Mouse (Mus musculus) MEL (cell line): ENCODE data around the gene Txnrd1. TPM values are rescaled to one million over a fixed set of nuclear protein-coding genes. Genes with fewer than 3 reads are reported as not detected.

Source experiments
- DNase-seq: peaks from one replicate; pipeline ENCODE4 v3.0.0; 2011; ENCODE audit warnings: low read depth, low spot score
- H3K27ac ChIP-seq: 2 replicates; pipeline ENCODE4 v1.5.1; 2012; ENCODE audit warnings: low read depth, mild to moderate bottlenecking, control low read depth, low read length, moderate library complexity; ENCODE audit not compliant: control insufficient read depth
- H3K27me3 ChIP-seq, 2 experiments: fragments of 150-350 bp in 1 of 2; sonication (generic) in 1 of 2; 2 replicates each; pipeline ENCODE4 v1.6.1; 2012; ENCODE audit warnings: low read length in 2 of 2, mild to moderate bottlenecking in 2 of 2, improper control_type of control experiment in 1 of 2, moderate library complexity in 1 of 2; ENCODE audit not compliant: insufficient read depth in 2 of 2, control insufficient read depth in 1 of 2
- H3K36me3 ChIP-seq, 2 experiments: 2 replicates each; pipeline ENCODE4 v1.6.1; 2012 to 2014; ENCODE audit warnings: low read length in 2 of 2, improper control_type of control experiment in 1 of 2, inconsistent platforms in 1 of 2, mild to moderate bottlenecking in 1 of 2; ENCODE audit not compliant: insufficient read depth in 2 of 2, control insufficient read depth in 1 of 2
- H3K4me1 ChIP-seq, 2 experiments: fragments of 150-350 bp in 1 of 2; sonication (generic) in 1 of 2; 2 replicates each; pipeline ENCODE4 v1.6.1; 2012; ENCODE audit warnings: low read length in 2 of 2, improper control_type of control experiment in 1 of 2, mild to moderate bottlenecking in 1 of 2; ENCODE audit not compliant: insufficient read depth in 2 of 2, control insufficient read depth in 1 of 2
- H3K4me3 ChIP-seq, 2 experiments: fragments of 150-350 bp in 1 of 2; sonication (generic) in 1 of 2; 2 replicates each; pipeline ENCODE4 v1.5.1; 2012; ENCODE audit warnings: low read depth in 2 of 2, low read length in 2 of 2, mild to moderate bottlenecking in 2 of 2, moderate library complexity in 2 of 2, control low read depth in 1 of 2, improper control_type of control experiment in 1 of 2; ENCODE audit not compliant: control insufficient read depth in 1 of 2, insufficient read depth in 1 of 2
- H3K79me2 ChIP-seq: 2 replicates; pipeline ENCODE4 v1.6.1; 2012; ENCODE audit warnings: mild to moderate bottlenecking, low read length, moderate library complexity; ENCODE audit not compliant: control insufficient read depth, poor library complexity, insufficient read depth
- H3K9ac ChIP-seq: 2 replicates; pipeline ENCODE4 v1.6.1; 2012; ENCODE audit warnings: low read depth, mild to moderate bottlenecking, control low read depth, low read length, moderate library complexity; ENCODE audit not compliant: control insufficient read depth, poor library complexity, severe bottlenecking
- H3K9me3 ChIP-seq: fragments of 150-350 bp; sonication (generic); replicated peaks from 2 replicates; pipeline ENCODE4 v1.6.1; 2012; ENCODE audit warnings: mild to moderate bottlenecking, low read length, improper control_type of control experiment, moderate library complexity; ENCODE audit not compliant: insufficient read depth
- BHLHE40 ChIP-seq: IDR thresholded peaks from 2 replicates; pipeline ENCODE4 v1.6.1; 2012; ENCODE audit warnings: low read depth, mild to moderate bottlenecking, inconsistent platforms, low read length, improper control_type of control experiment, borderline replicate concordance
- CHD1 ChIP-seq: IDR thresholded peaks from 2 replicates; pipeline ENCODE4 v1.6.1; 2012; ENCODE audit warnings: low read depth, mild to moderate bottlenecking, inconsistent platforms, low read length, improper control_type of control experiment
- E2F4 ChIP-seq: IDR thresholded peaks from 2 replicates; pipeline ENCODE4 v1.6.1; 2011; ENCODE audit warnings: low read depth, low read length, improper control_type of control experiment, borderline replicate concordance
- ETS1 ChIP-seq: IDR thresholded peaks from 2 replicates; pipeline ENCODE4 v1.6.1; 2012; ENCODE audit warnings: low read depth, mild to moderate bottlenecking, inconsistent platforms, low read length, improper control_type of control experiment, moderate library complexity
- GABPA ChIP-seq: IDR thresholded peaks from 2 replicates; pipeline ENCODE4 v1.6.1; 2012; ENCODE audit warnings: low read depth, mild to moderate bottlenecking, inconsistent platforms, low read length, improper control_type of control experiment, moderate library complexity
- GATA1 ChIP-seq: IDR thresholded peaks from 2 replicates; pipeline ENCODE4 v1.6.1; 2011; ENCODE audit warnings: low read depth, low read length, improper control_type of control experiment
- HCFC1 ChIP-seq: IDR thresholded peaks from 2 replicates; pipeline ENCODE4 v1.6.1; 2012; ENCODE audit warnings: low read depth, mild to moderate bottlenecking, inconsistent platforms, low read length, improper control_type of control experiment, moderate library complexity
- JUND ChIP-seq: IDR thresholded peaks from 2 replicates; pipeline ENCODE4 v1.6.1; 2011; ENCODE audit warnings: low read depth, mild to moderate bottlenecking, improper control_type of control experiment, low read length
- KAT2A ChIP-seq: conservative IDR thresholded peaks from 2 replicates; pipeline ENCODE4 v1.6.1; 2012; ENCODE audit warnings: low read depth, low read length, improper control_type of control experiment, inconsistent platforms
- MAX ChIP-seq: IDR thresholded peaks from 2 replicates; pipeline ENCODE4 v1.6.1; 2011; ENCODE audit warnings: low read length, improper control_type of control experiment
- MAZ ChIP-seq: IDR thresholded peaks from 2 replicates; pipeline ENCODE4 v1.6.1; 2012; ENCODE audit warnings: low read depth, mild to moderate bottlenecking, inconsistent platforms, low read length, improper control_type of control experiment
- MEF2A ChIP-seq: IDR thresholded peaks from 2 replicates; pipeline ENCODE4 v1.6.1; 2014; ENCODE audit warnings: low read depth, mild to moderate bottlenecking, inconsistent platforms, low read length, improper control_type of control experiment; ENCODE audit not compliant: poor library complexity, insufficient replicate concordance, severe bottlenecking; ENCODE audit errors: extremely low read depth
- POLR2AphosphoS2 ChIP-seq: IDR thresholded peaks from 2 replicates; pipeline ENCODE4 v1.6.1; 2011; ENCODE audit warnings: low read length, improper control_type of control experiment
- TAL1 ChIP-seq: IDR thresholded peaks from 2 replicates; pipeline ENCODE4 v1.6.1; 2012; ENCODE audit warnings: mild to moderate bottlenecking, inconsistent platforms, low read length, moderate library complexity, mixed read lengths
- TCF12 ChIP-seq: IDR thresholded peaks from 2 replicates; pipeline ENCODE4 v1.6.1; 2014; ENCODE audit warnings: low read depth, mild to moderate bottlenecking, inconsistent platforms, low read length, improper control_type of control experiment, moderate library complexity
- USF1 ChIP-seq: IDR thresholded peaks from 2 replicates; pipeline ENCODE4 v1.6.1; 2014; ENCODE audit warnings: low read depth, mild to moderate bottlenecking, inconsistent platforms, low read length, improper control_type of control experiment, moderate library complexity
- USF2 ChIP-seq, 2 experiments: IDR thresholded peaks; 2 replicates each; pipeline ENCODE4 v1.6.1; 2011 to 2012; ENCODE audit warnings: improper control_type of control experiment in 2 of 2, low read length in 2 of 2, borderline replicate concordance in 1 of 2, inconsistent platforms in 1 of 2, low read depth in 1 of 2, mild to moderate bottlenecking in 1 of 2; ENCODE audit not compliant: insufficient read depth in 1 of 2
- ZNF384 ChIP-seq: IDR thresholded peaks from 2 replicates; pipeline ENCODE4 v1.6.1; 2012; ENCODE audit warnings: low read depth, mild to moderate bottlenecking, inconsistent platforms, low read length, improper control_type of control experiment
- polyA plus RNA-seq, 2 experiments: library from polyadenylated mRNA; stranded (reverse) in 1 of 2; unstranded in 1 of 2; fragments of >175 nt in 1 of 2; fragments of >200 nt in 1 of 2; gene quantifications; 2 replicates each; pipeline versions ENCODE4 v1.2.1 to v1.2.4; 2012; ENCODE audit warnings: low replicate concordance in 2 of 2, low read depth in 1 of 2; ENCODE audit not compliant: insufficient read length in 2 of 2, insufficient read depth in 1 of 2, missing spikeins in 1 of 2
- total RNA-seq: library from RNA; depleted of rRNA; stranded (reverse); fragments of 300-350 nt; gene quantifications from 2 replicates; pipeline ENCODE4 v1.2.3, GENCODE M21; 2012

Gene Txnrd1
- total and polyA plus RNA-seq, 3 experiments = 91.6 to 127 TPM; not detected in 1

DNA sequence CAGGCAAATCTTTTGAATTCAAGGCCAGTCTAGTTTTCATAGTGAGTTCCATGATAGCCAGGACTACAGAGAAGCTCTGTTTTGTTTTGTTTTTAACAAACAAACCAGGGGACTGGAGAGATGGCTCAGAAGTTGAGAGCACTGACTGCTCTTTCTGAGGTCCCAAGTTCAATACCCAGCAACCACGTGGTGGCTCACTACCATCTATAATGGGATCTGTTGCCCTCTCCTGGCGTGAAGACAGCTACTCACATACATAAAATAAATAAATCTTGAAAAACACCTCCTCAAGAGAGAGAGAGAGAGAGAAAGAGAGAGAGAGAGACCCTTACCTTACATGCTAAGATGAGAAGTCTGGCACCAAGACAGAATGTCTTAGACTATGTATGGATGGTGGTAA is 84.9 kb downstream of the Txnrd1 start (continued):
- no peak for TF ChIP-seq MEF2A

DNA sequence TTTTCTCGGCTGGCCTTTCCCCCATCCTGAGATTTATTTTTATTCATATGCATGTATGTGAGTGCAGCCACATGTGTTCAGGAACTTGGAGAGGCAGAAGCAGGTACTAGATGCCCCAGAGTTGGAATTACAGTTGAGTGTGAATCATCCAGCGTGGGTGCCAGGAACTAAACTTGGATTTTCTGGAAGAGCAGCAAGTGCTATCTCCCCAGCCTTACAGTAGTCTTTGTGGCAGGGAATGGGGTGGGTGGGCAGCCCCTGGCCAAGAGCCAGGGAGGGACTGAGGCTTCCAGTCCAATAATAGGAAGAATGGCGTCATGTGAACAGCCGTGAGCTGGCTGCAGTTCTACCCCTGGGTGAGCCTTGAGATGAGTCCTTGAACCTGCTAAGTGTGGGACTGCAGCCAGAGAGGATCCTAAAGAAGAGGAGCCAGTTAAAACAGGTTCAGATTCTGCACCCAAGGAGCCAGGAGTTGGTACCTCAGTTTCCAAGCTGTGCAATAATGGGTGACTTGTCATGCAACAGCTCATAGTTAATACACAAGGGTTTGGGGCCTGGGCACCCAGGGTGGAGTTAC is 85.7 kb downstream of the Txnrd1 start:
- H3K36me3 ChIP-seq = peaks cover 0 to 4% of the 10 kb centered on the region in 2 experiments; a peak in 1 of 4 replicates
- H3K9me3 ChIP-seq = no peaks in the 10 kb centered on the region
- TF ChIP-seq KAT2A (no peak), ETS1 (no peak), POLR2AphosphoS2 (no peak), HCFC1 (no peak), BHLHE40 (no peak), CHD1 (no peak), USF1 (no peak), TAL1 (no peak), TCF12 (no peak)
- no peak overlapping the region for H3K27ac ChIP-seq
- H3K9ac ChIP-seq = no peak overlapping the region
- H3K4me3 ChIP-seq = no peak overlapping the region
- DNase-seq = no peak
- no peaks in the 10 kb centered on the region for H3K4me1 ChIP-seq
- H3K79me2 ChIP-seq = no peaks in the 10 kb centered on the region
- H3K27me3 ChIP-seq = no peaks in the 10 kb centered on the region

DNA sequence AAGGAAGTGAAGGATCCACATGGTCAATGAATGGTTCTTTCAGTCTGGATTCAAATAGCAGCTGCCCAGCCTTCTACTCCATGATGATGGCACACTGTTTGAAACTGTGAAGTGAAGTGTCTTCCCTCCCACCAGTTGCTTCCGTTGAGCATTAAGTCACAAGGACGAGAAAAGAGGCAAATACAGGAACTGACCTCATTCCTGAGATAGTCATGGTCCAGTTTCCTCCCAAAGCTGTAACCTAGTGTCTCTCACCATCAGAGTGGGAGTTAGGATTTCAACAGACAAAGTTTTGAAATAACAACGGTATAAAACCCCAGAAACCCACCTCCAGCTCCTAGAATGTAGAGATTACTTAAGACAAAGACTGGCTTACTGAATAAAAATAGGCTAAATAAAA is 89.8 kb downstream of the Txnrd1 start:
- no peaks in the 10 kb centered on the region for H3K4me1 ChIP-seq
- TF ChIP-seq USF1 (no peak), GABPA (no peak), MAZ (no peak), JUND (no peak), GATA1 (no peak), E2F4 (no peak), MEF2A (no peak), USF2 (IDR thresholded peaks at IDR 0.05; ENCODE audit: borderline replicate concordance in 1 of 2, insufficient read depth in 1 of 2, low read depth in 1 of 2, low read length in 2 of 2) (no peak), MAX (no peak), BHLHE40 (no peak), ZNF384 (no peak)
- TF ChIP-seq, all 39 proteins: peak for 0
- Histone ChIP-seq H3K4me3 (no peak overlapping the region), H3K27me3 (no peaks in the 10 kb centered on the region; a peak in 1 of 4 replicates), H3K36me3 (peaks cover 0 to 4% of the 10 kb centered on the region in 2 experiments; a peak in 1 of 4 replicates), H3K27ac (no peak overlapping the region), H3K9me3 (no peaks in the 10 kb centered on the region), H3K79me2 (no peaks in the 10 kb centered on the region), H3K9ac (no peak overlapping the region)
- no peak for DNase-seq
